Mouse (Mus musculus) limb, embryonic 15.5 days (tissue): Measurements from ENCODE around the gene C1ql1. TPM values are rescaled to one million over a fixed set of nuclear protein-coding genes. Genes with fewer than 3 reads are reported as not detected.
A peak's percentile ranks its signal among the peaks of the same experiment; 100 is the strongest.

Experiments
- ATAC-seq: fragments of 200-750 bp; cut with Nextera tagmentation; 2 replicates; pipeline ENCODE4 v1.8.0; 2017; ENCODE audit warnings: low read depth, moderate TSS enrichment; ENCODE audit not compliant: insufficient number of reproducible peaks, low FRiP score, low TSS enrichment
- H3K27ac ChIP-seq: fragments of 300-500 bp; sonication (generic); 2 replicates; pipeline ENCODE4 v1.5.1; 2015; ENCODE audit warnings: moderate library complexity, mild to moderate bottlenecking, inconsistent platforms
- H3K27me3 ChIP-seq: fragments of 300-500 bp; sonication (generic); 2 replicates; pipeline ENCODE4 v1.6.1; 2015; ENCODE audit warnings: inconsistent platforms
- H3K36me3 ChIP-seq: fragments of 300-500 bp; sonication (generic); 2 replicates; pipeline ENCODE4 v1.6.1; 2015; ENCODE audit warnings: inconsistent platforms
- H3K4me1 ChIP-seq: fragments of 300-500 bp; sonication (generic); 2 replicates; pipeline ENCODE4 v1.6.1; 2015; ENCODE audit warnings: inconsistent platforms
- H3K4me2 ChIP-seq: fragments of 300-500 bp; sonication (generic); 2 replicates; pipeline ENCODE4 v1.6.1; 2015; ENCODE audit warnings: mild to moderate bottlenecking, inconsistent platforms
- H3K4me3 ChIP-seq: fragments of 300-500 bp; sonication (generic); 2 replicates; pipeline ENCODE4 v1.5.1; 2015; ENCODE audit warnings: mild to moderate bottlenecking, inconsistent platforms
- H3K9ac ChIP-seq: fragments of 300-500 bp; sonication (generic); 2 replicates; pipeline ENCODE4 v1.6.1; 2015; ENCODE audit warnings: inconsistent platforms
- H3K9me3 ChIP-seq: fragments of 300-500 bp; sonication (generic); 2 replicates; pipeline ENCODE4 v1.6.1; 2016; ENCODE audit warnings: inconsistent platforms
- WGBS: fragments of 180-500 bp; shearing (Covaris S2); methylation state at CpG from one replicate; pipeline ENCODE4 v1.1.7; 2015; 5-methylcytosine and 5-hydroxymethylcytosine counted together
- polyA plus RNA-seq: library from polyadenylated mRNA; unstranded; fragments of >200 nt; fragmentation: Nextera tagmentation; extraction: Ambion mirVana; gene quantifications from 2 replicates; pipeline ENCODE4 v1.2.1, GENCODE M21; 2015

Gene C1ql1
- polyA plus RNA-seq, 1 experiment from 2014 or later: 1.2 TPM

GRCm38 (mm10) chr11:102924557-102925350 lies 21.7 kb downstream of the C1ql1 start, which contains the start of gene Kif18b:
Gene Kif18b (minus strand): TSS chr11:102925124.
- peak within 1 kb of the TSS; percentile 45 for H3K9ac ChIP-seq
- no peaks in the 10 kb centered on the region for H3K9me3 ChIP-seq
- peak within 1 kb of the TSS; percentile 74 for H3K4me3 ChIP-seq
- ATAC-seq: peak; percentile 88
- peak within 1 kb of the TSS; percentile 91 for H3K27ac ChIP-seq
- H3K36me3 ChIP-seq: no peaks in the 10 kb centered on the region
- H3K4me2 ChIP-seq: peak within 1 kb of the TSS; percentile 74
- WGBS: under 1% methylated on average over 62 of the region's 62 CpGs
- peaks cover 28% of the 10 kb centered on the region for H3K4me1 ChIP-seq
- no peaks in the 10 kb centered on the region for H3K27me3 ChIP-seq

GRCm38 (mm10) chr11:102921491-102921890 lies 25.0 kb downstream of the C1ql1 start:
- H3K4me1 ChIP-seq: peaks cover 28% of the 10 kb centered on the region
- no peaks in the 10 kb centered on the region for H3K9me3 ChIP-seq
- ATAC-seq: no peak
- no peak overlapping the region for H3K9ac ChIP-seq
- no peaks in the 10 kb centered on the region for H3K36me3 ChIP-seq
- no peak overlapping the region for H3K27ac ChIP-seq
- H3K4me3 ChIP-seq: no peak overlapping the region
- WGBS: 50% methylated on average over 6 of the region's 6 CpGs
- no peaks in the 10 kb centered on the region for H3K27me3 ChIP-seq
- H3K4me2 ChIP-seq: no peak overlapping the region

- Histone ChIP-seq H3K4me3 (no peak overlapping the region), H3K9ac (no peak overlapping the region), H3K36me3 (peaks cover 31% of the 10 kb centered on the region), H3K27ac (no peak overlapping the region), H3K4me2 (no peak overlapping the region), H3K4me1 (peaks cover 16% of the 10 kb centered on the region), H3K9me3 (no peaks in the 10 kb centered on the region), H3K27me3 (no peaks in the 10 kb centered on the region)
- WGBS: 83% methylated on average over 4 of the region's 4 CpGs
- ATAC-seq: no peak
Observed at GRCm38 (mm10) chr11:102918077-102918476, 28.4 kb downstream of the C1ql1 start.

- H3K27ac ChIP-seq: no peak overlapping the region
- H3K4me2 ChIP-seq: no peak overlapping the region
- H3K36me3 ChIP-seq: peaks cover 54% of the 10 kb centered on the region
- no peak overlapping the region for H3K9ac ChIP-seq
- 88% methylated on average over 9 of the region's 9 CpGs for WGBS
- H3K4me1 ChIP-seq: no peaks in the 10 kb centered on the region
- H3K9me3 ChIP-seq: no peaks in the 10 kb centered on the region
- ATAC-seq: no peak
- no peaks in the 10 kb centered on the region for H3K27me3 ChIP-seq
- H3K4me3 ChIP-seq: no peak overlapping the region
Observed at GRCm38 (mm10) chr11:102915380-102915779, 31.1 kb downstream of the C1ql1 start.

GRCm38 (mm10) chr11:102911376-102911775 lies 35.1 kb downstream of the C1ql1 start:
- WGBS: 74% methylated on average over 7 of the region's 7 CpGs

GRCm38 (mm10) chr11:102903654-102904053 lies 42.8 kb downstream of the C1ql1 start:
- no peak overlapping the region for H3K4me3 ChIP-seq
- 72% methylated on average over 7 of the region's 7 CpGs for WGBS

More at GRCm38 (mm10) chr11:102911376-102911775, 35.1 kb downstream of the C1ql1 start:
- Histone ChIP-seq H3K36me3 (peaks cover 93% of the 10 kb centered on the region), H3K4me2 (no peak overlapping the region), H3K9me3 (no peaks in the 10 kb centered on the region), H3K27me3 (no peaks in the 10 kb centered on the region), H3K9ac (no peak overlapping the region), H3K27ac (no peak overlapping the region), H3K4me3 (no peak overlapping the region), H3K4me1 (no peaks in the 10 kb centered on the region)
- no peak for ATAC-seq

GRCm38 (mm10) chr11:102902107-102902506 lies 44.4 kb downstream of the C1ql1 start:
- peaks cover 18% of the 10 kb centered on the region for H3K36me3 ChIP-seq
- no peak overlapping the region for H3K27ac ChIP-seq
- H3K9ac ChIP-seq: 0 out of 2 replicates have a peak overlapping the region, but pooled peaks have one; percentile 17
- no peak for ATAC-seq
- WGBS: 80% methylated on average over 5 of the region's 5 CpGs
- H3K9me3 ChIP-seq: no peaks in the 10 kb centered on the region
- H3K4me3 ChIP-seq: no peak overlapping the region
- H3K27me3 ChIP-seq: no peaks in the 10 kb centered on the region; the same call in 1 of the 2 replicates
- H3K4me2 ChIP-seq: no peak overlapping the region
- H3K4me1 ChIP-seq: no peaks in the 10 kb centered on the region

More at GRCm38 (mm10) chr11:102903654-102904053, 42.8 kb downstream of the C1ql1 start:
- Histone ChIP-seq H3K27ac (no peak overlapping the region), H3K36me3 (peaks cover 33% of the 10 kb centered on the region), H3K27me3 (no peaks in the 10 kb centered on the region; the same call in 1 of the 2 replicates), H3K4me1 (no peaks in the 10 kb centered on the region), H3K9ac (no peak overlapping the region), H3K9me3 (no peaks in the 10 kb centered on the region), H3K4me2 (no peak overlapping the region)
- ATAC-seq: no peak

GRCm38 (mm10) chr11:102901199-102901598 lies 45.3 kb downstream of the C1ql1 start:
- WGBS: 57% methylated on average over 4 of the region's 4 CpGs
- Histone ChIP-seq H3K27me3 (peaks cover 8% of the 10 kb centered on the region; the same call in 1 of the 2 replicates), H3K4me3 (no peak overlapping the region), H3K9ac (no peak overlapping the region), H3K27ac (no peak overlapping the region), H3K4me2 (no peak overlapping the region), H3K36me3 (peaks cover 10% of the 10 kb centered on the region), H3K4me1 (no peaks in the 10 kb centered on the region), H3K9me3 (no peaks in the 10 kb centered on the region)
- ATAC-seq: no peak

- no peak for ATAC-seq
- H3K36me3 ChIP-seq: peaks cover 6% of the 10 kb centered on the region
- H3K4me1 ChIP-seq: no peaks in the 10 kb centered on the region
- H3K9ac ChIP-seq: no peak within 1 kb of the TSS
- H3K9me3 ChIP-seq: no peaks in the 10 kb centered on the region
- WGBS: 10% methylated on average over 7 of the region's 7 CpGs
- H3K4me2 ChIP-seq: no peak within 1 kb of the TSS
- H3K27ac ChIP-seq: no peak within 1 kb of the TSS
- H3K4me3 ChIP-seq: no peak within 1 kb of the TSS
- peaks cover 12% of the 10 kb centered on the region; the same call in 1 of the 2 replicates for H3K27me3 ChIP-seq
Observed at GRCm38 (mm10) chr11:102900763-102901162, 45.7 kb downstream of the C1ql1 start, which contains the start of gene Gfap. Gene Gfap (minus strand): TSS chr11:102900912.

- H3K4me3 ChIP-seq: no peak overlapping the region
- H3K36me3 ChIP-seq: no peaks in the 10 kb centered on the region
- no peak overlapping the region for H3K4me2 ChIP-seq
- no peak overlapping the region for H3K27ac ChIP-seq
- H3K9ac ChIP-seq: no peak overlapping the region
- peaks cover 31% of the 10 kb centered on the region for H3K27me3 ChIP-seq
- H3K9me3 ChIP-seq: no peaks in the 10 kb centered on the region
- H3K4me1 ChIP-seq: peaks cover 3% of the 10 kb centered on the region; the same call in 1 of the 2 replicates
- no peak for ATAC-seq
- WGBS: 76% methylated on average over 9 of the region's 9 CpGs
Observed at GRCm38 (mm10) chr11:102898408-102898807, 48.1 kb downstream of the C1ql1 start.

- no peak for ATAC-seq
- H3K4me1 ChIP-seq: peaks cover 7% of the 10 kb centered on the region; the same call in 1 of the 2 replicates
- H3K36me3 ChIP-seq: no peaks in the 10 kb centered on the region
- no peak overlapping the region for H3K4me3 ChIP-seq
- no peak overlapping the region for H3K4me2 ChIP-seq
- peaks cover 41% of the 10 kb centered on the region for H3K27me3 ChIP-seq
- no peak overlapping the region for H3K27ac ChIP-seq
- H3K9ac ChIP-seq: no peak overlapping the region
- H3K9me3 ChIP-seq: no peaks in the 10 kb centered on the region
- WGBS: 72% methylated on average over 20 of the region's 20 CpGs
Observed at GRCm38 (mm10) chr11:102896641-102897040, 49.8 kb downstream of the C1ql1 start.

- no peak overlapping the region for H3K4me3 ChIP-seq
- WGBS: 78% methylated on average over 9 of the region's 9 CpGs
- no peaks in the 10 kb centered on the region for H3K9me3 ChIP-seq
- H3K9ac ChIP-seq: no peak overlapping the region
- H3K4me1 ChIP-seq: peaks cover 7% of the 10 kb centered on the region; the same call in 1 of the 2 replicates
- no peak for ATAC-seq
- no peaks in the 10 kb centered on the region for H3K36me3 ChIP-seq
- no peak overlapping the region for H3K4me2 ChIP-seq
- peaks cover 41% of the 10 kb centered on the region for H3K27me3 ChIP-seq
- H3K27ac ChIP-seq: no peak overlapping the region
Observed at GRCm38 (mm10) chr11:102895779-102896178, 50.7 kb downstream of the C1ql1 start.
